Mouse (Mus musculus) heart, postnatal 14 days (tissue): Measurements from ENCODE around the gene Smarca4. TPM values are rescaled to one million over a fixed set of nuclear protein-coding genes. Genes with fewer than 3 reads are reported as not detected.

Source experiments
- DNase-seq, 2 experiments: peaks; one replicate each; pipeline ENCODE4 v3.0.0; 2021 to 2022
- intact Hi-C: fragments of 180-260 bp; cut with DNase I; formaldehyde crosslinking; loops from one replicate; pipeline ENCODE4 v1.15.1; 2025
- total RNA-seq, 2 experiments: library from RNA; stranded (reverse); gene quantifications; 2 replicates each; pipeline ENCODE4 v1.2.3; 2021

The Smarca4 gene
- total RNA-seq, 2 experiments from 2014 or later, result 46.5 to 51.6 TPM

- peak in 1 of 2 experiments; percentile 26 for DNase-seq
- intact Hi-C loops, result no loop called here
Measured at GRCm38 (mm10) chr9:21598198-21598597, 17.8 kb upstream of the Smarca4 start.

- no peak for DNase-seq
- intact Hi-C loops, result loop anchor here (10.0 kb wide), 1 partner anchor 205 kb away; no protein-coding TSS in a partner anchor
Measured at GRCm38 (mm10) chr9:21600186-21600585, 15.8 kb upstream of the Smarca4 start.

- intact Hi-C loops, result loop anchor here (10.0 kb wide), 1 partner anchor 204 kb away; no protein-coding TSS in a partner anchor
- no peak for DNase-seq
Measured at GRCm38 (mm10) chr9:21601073-21601472, 14.9 kb upstream of the Smarca4 start.

DNA sequence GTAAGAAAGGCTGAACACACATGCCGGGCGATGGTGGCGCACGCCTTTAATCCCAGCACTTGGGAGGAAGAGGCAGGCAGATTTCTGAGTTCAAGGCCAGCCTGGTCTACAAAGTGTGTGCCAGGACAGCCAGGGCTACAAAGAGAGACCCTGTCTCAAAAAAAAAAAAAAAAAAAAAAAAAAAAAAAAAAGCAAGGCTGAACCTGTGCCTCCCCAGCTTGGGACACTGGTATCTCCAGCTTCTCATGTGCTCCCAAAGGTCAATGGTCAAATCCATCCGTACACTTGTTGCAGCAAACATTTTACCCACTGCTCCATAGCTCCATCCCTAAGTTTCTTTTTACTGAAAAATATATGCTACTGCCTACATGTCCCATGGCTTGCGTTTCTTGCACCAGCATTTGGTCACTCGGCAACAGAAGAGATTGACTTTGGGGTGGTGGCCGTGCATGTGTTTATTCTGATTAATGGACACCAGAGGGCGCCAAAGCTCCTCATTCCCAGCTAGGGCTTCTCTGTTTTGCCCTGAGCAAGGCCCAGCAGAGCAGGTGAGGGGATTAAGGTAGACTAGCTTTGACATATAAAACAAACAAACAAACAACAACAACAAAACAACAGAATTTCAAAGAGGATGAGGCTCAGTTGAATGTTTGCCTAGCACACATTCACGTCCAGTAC, 14.1 kb upstream of the Smarca4 start:
- intact Hi-C loops, result loop anchor here (2.0 to 10.0 kb wide), 2 partner anchors 31 to 203 kb away; no protein-coding TSS in a partner anchor
- peak; percentile 68 to 78 for DNase-seq

- intact Hi-C loops, result loop anchor here (10.0 kb wide), 1 partner anchor 201 kb away; no protein-coding TSS in a partner anchor
- no peak for DNase-seq
Measured at GRCm38 (mm10) chr9:21604119-21604518, 11.8 kb upstream of the Smarca4 start.

- intact Hi-C loops, result loop anchor here (10.0 kb wide), 1 partner anchor 199 kb away; no protein-coding TSS in a partner anchor
Measured at GRCm38 (mm10) chr9:21605865-21606264, 10.1 kb upstream of the Smarca4 start.

GRCm38 (mm10) chr9:21606648-21607047, 9.3 kb upstream of the Smarca4 start:
- intact Hi-C loops, result loop anchor here (10.0 kb wide), 1 partner anchor 198 kb away; no protein-coding TSS in a partner anchor
- DNase-seq, result no peak

More at GRCm38 (mm10) chr9:21605865-21606264, 10.1 kb upstream of the Smarca4 start:
- no peak for DNase-seq

- DNase-seq, result no peak
Measured at GRCm38 (mm10) chr9:21609861-21610260, 6.1 kb upstream of the Smarca4 start.

GRCm38 (mm10) chr9:21614864-21615616, 929 bp upstream of the Smarca4 start:
- intact Hi-C loops, result loop anchor here (5.0 kb wide), 1 partner anchor 147 kb away; the partner anchor contains the start of gene Spc24
- no peak for DNase-seq

More at GRCm38 (mm10) chr9:21609861-21610260, 6.1 kb upstream of the Smarca4 start:
- intact Hi-C loops, result loop anchor here (10.0 kb wide), 1 partner anchor 195 kb away; no protein-coding TSS in a partner anchor

- intact Hi-C loops, result loop anchor here (5.0 kb wide), 1 partner anchor 146 kb away; the partner anchor contains the start of gene Spc24
- DNase-seq, result peak; percentile 92 to 93
Measured at GRCm38 (mm10) chr9:21616232-21616781, 338 bp downstream of the Smarca4 start.

GRCm38 (mm10) chr9:21617066-21617465, 1.1 kb downstream of the Smarca4 start:
- intact Hi-C loops, result loop anchor here (5.0 kb wide), 1 partner anchor 145 kb away; the partner anchor contains the start of gene Spc24
- DNase-seq, result peak; percentile 21 to 29

DNA sequence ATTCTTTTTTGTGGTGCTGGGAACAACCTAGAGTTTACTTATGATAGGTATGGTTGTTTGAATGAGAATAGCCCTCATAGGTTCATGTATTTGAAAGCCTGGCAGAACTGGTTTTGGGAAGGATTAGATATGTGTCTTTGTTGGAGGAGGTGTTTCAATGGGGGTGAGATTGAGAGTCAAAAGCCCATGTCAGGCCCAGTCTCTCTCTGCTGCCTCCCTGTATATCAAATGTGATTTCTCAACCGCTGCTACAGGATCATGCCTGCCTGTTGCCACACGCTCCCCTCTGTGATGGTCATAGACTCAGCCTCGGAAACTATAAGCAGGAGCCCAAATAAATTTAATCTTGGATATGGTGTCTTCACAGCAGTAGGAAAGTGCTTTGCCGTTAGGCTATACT, 4.3 kb downstream of the Smarca4 start:
- no peak for DNase-seq
- intact Hi-C loops, result no loop called here

DNA sequence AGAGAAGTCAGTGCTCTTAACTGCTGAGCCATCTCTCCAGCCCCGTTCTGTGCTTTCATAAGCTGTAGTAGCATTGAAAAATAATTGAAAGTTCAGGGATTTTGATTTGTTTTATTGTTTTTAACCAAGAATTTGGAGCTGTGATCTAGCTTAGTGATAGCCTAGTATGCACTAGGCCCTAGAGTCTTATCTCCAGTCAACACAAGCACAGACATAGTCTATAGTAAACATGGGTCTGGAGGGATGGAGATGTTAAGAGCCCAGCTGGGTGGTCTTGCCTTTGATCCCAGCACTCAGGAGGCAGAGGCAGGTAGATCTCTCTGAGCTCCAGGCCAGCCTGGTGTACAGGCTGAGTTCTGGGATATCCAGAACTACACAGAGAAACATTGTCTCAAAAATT, 6.7 kb downstream of the Smarca4 start:
- DNase-seq, result no peak
- intact Hi-C loops, result no loop called here

DNA sequence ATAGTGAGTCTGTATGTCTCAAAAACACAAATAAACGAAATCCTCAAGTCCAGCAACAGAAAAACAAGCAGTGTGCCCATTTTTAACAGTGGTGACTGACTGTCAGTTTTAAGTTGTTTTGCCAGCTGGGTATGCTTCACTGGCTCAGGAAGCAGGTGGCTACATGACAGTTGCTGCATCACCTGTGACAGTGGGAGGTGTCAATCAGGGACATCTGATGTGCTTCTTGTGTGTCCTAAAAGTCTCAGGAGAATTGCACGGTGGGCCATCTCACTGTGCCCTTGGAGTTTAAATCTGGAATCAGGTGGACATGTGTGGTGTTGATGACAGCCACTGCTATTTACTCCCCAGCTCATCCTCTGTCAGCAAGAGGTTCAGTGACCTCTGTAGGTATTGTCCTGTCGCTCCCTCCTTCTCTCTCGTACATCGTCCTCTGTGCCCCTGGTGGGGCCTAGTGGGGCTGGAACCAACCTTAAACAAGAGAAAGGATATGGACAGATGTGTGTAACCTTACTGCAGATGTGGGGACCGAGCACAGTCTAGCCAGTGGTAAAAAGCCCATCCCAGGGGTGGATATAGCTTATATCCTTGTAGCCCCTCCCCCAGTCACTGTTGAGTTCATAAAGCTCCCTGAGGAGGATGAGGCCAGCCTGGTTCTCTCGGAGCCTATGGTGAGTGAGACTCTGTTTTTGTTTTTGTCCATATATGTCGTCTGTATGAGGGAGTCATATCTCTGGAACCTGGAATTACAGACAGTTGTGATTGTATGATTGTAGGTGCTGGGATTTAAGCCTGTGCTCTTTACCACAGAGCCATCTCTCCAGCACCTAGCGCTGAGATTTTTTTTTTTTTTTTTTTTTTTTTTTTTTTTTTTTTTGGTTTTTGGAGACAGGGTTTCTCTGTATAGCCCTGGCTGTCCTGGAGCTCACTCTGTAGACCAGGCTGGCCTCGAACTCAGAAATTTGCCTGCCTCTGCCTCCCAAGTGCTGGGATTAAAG, 9.7 kb downstream of the Smarca4 start:
- intact Hi-C loops, result no loop called here
- DNase-seq, result no peak

GRCm38 (mm10) chr9:21626571-21626970, 10.6 kb downstream of the Smarca4 start:
- intact Hi-C loops, result no loop called here
- DNase-seq, result no peak

GRCm38 (mm10) chr9:21627145-21627795, 11.3 kb downstream of the Smarca4 start:
- DNase-seq, result no peak
- intact Hi-C loops, result no loop called here

- DNase-seq, result peak; percentile 39 to 66
- intact Hi-C loops, result no loop called here
Measured at GRCm38 (mm10) chr9:21630673-21631072, 14.7 kb downstream of the Smarca4 start.

- intact Hi-C loops, result loop anchor here (2.0 kb wide), 1 partner anchor 30 kb away; no protein-coding TSS in a partner anchor
- DNase-seq, result no peak
Measured at GRCm38 (mm10) chr9:21633106-21633505, 17.1 kb downstream of the Smarca4 start.

- DNase-seq, result no peak
- intact Hi-C loops, result no loop called here
Measured at GRCm38 (mm10) chr9:21635639-21636038, 19.7 kb downstream of the Smarca4 start.
